Mouse (Mus musculus): ENCODE data around the gene Cog1. TPM values are rescaled to one million over a fixed set of nuclear protein-coding genes. Genes with fewer than 3 reads are reported as not detected.

The Cog1 gene
- polyA plus RNA-seq, 1 experiment from 2014 or later, result 32.4 TPM

DNA sequence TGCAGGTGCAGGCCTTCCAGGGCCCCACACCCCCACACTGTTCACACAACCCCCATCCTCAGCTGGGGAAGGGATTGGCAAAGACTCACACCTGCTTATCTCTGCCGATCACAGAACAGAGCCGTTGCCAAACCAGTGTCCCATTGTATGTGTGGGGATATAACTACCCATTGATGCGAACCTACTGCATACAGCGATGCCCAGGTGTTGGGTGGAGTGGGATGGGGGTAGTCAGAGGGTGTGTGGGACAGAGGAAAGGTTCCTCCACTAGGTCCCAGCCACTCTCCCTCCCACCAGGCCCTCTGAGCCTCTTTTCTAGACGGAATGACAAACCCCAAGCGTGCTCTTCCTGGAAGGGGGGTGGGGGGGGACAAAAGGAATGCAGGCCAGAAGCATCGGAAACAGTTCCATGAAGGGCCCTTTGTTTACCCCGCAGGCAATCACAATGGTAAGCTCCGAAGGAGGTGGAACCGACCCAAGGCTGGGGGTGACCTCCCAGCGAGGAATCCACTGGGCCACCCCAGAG, 60.8 kb downstream of the Cog1 start, which contains the start of gene Cpsf4l:
Gene Cpsf4l (minus strand): TSS at position 287 of the 526 bp plus-strand sequence.
- H3K27me3 ChIP-seq (ENCODE audit: control insufficient read depth, insufficient read depth, low read depth, low read length), result 0 out of 2 replicates have a peak, but pooled peaks cover 2% of the 10 kb centered on the region
- H3K9ac ChIP-seq (ENCODE audit: low read depth, low read length), result peak within 1 kb of the TSS; percentile 57
- 5% methylated on average over 11 of the region's 11 CpGs for WGBS
- peaks cover 12% of the 10 kb centered on the region for H3K4me1 ChIP-seq (ENCODE audit: control insufficient read depth, insufficient read depth, low read length)
- H3K27ac ChIP-seq (ENCODE audit: low read length), result peak within 1 kb of the TSS; percentile 66
- H3K4me2 ChIP-seq (ENCODE audit: low read length), result 0 out of 2 replicates have a peak within 1 kb of the TSS, but pooled peaks have one; percentile 6
- H3K9me3 ChIP-seq (replicated peaks; ENCODE audit: control insufficient read depth, low read length, poor library complexity, severe bottlenecking), result no peaks in the 10 kb centered on the region
- peak; percentile 64 for ATAC-seq
- H3K4me3 ChIP-seq (ENCODE audit: low read depth, low read length), result no peak within 1 kb of the TSS
- H3K36me3 ChIP-seq (ENCODE audit: control insufficient read depth, insufficient read depth, low read length), result no peaks in the 10 kb centered on the region

DNA sequence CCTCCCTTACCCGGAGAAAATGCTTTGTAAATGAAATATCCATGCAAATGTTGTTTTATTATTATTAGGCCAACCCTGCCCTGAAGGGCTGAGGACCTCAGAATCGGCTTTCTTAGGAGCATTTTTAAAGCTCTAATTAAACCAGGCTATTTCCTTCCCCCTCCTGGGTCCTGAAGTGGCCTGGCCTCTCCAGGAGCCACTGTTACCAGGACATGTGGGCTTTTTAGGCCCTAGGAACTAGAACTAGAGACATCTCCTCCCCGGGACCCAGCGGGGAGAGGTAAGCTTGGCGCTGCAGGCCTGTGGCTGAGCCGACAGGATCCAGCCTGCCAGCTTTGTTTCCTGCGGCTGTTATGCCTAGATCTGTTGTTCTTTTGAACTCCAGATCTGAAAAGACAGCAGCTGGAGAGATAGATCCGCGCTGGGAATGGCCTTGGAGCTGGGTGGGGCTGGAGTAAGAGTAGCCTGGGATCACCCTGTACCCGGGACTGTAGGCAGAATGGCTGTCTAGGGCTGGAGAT, 61.3 kb downstream of the Cog1 start:
- Histone ChIP-seq H3K27ac (ENCODE audit: low read length) (peak overlapping the region; percentile 66), H3K4me2 (ENCODE audit: low read length) (0 out of 2 replicates have a peak overlapping the region, but pooled peaks have one; percentile 6), H3K36me3 (ENCODE audit: control insufficient read depth, insufficient read depth, low read length) (no peaks in the 10 kb centered on the region), H3K4me1 (ENCODE audit: control insufficient read depth, insufficient read depth, low read length) (peaks cover 12% of the 10 kb centered on the region), H3K4me3 (ENCODE audit: low read depth, low read length) (no peak overlapping the region), H3K9ac (ENCODE audit: low read depth, low read length) (peak overlapping the region; percentile 57), H3K9me3 (replicated peaks; ENCODE audit: control insufficient read depth, low read length, poor library complexity, severe bottlenecking) (no peaks in the 10 kb centered on the region), H3K27me3 (ENCODE audit: control insufficient read depth, insufficient read depth, low read depth, low read length) (0 out of 2 replicates have a peak, but pooled peaks cover 2% of the 10 kb centered on the region)
- ATAC-seq, result peak; percentile 47
- WGBS, result 5% methylated on average over 10 of the region's 10 CpGs

GRCm38 (mm10) chr11:113711061-113711460, 62.1 kb downstream of the Cog1 start:
- H3K4me2 ChIP-seq (ENCODE audit: low read length), result no peak overlapping the region
- no peak overlapping the region for H3K4me3 ChIP-seq (ENCODE audit: low read depth, low read length)
- no peaks in the 10 kb centered on the region for H3K9me3 ChIP-seq (replicated peaks; ENCODE audit: control insufficient read depth, low read length, poor library complexity, severe bottlenecking)
- ATAC-seq, result no peak
- peaks cover 12% of the 10 kb centered on the region for H3K4me1 ChIP-seq (ENCODE audit: control insufficient read depth, insufficient read depth, low read length)
- no peak overlapping the region for H3K27ac ChIP-seq (ENCODE audit: low read length)
- H3K27me3 ChIP-seq (ENCODE audit: control insufficient read depth, insufficient read depth, low read depth, low read length), result 0 out of 2 replicates have a peak, but pooled peaks cover 2% of the 10 kb centered on the region
- 64% methylated on average over 1 of the region's 1 CpGs for WGBS
- no peaks in the 10 kb centered on the region for H3K36me3 ChIP-seq (ENCODE audit: control insufficient read depth, insufficient read depth, low read length)
- no peak overlapping the region for H3K9ac ChIP-seq (ENCODE audit: low read depth, low read length)

DNA sequence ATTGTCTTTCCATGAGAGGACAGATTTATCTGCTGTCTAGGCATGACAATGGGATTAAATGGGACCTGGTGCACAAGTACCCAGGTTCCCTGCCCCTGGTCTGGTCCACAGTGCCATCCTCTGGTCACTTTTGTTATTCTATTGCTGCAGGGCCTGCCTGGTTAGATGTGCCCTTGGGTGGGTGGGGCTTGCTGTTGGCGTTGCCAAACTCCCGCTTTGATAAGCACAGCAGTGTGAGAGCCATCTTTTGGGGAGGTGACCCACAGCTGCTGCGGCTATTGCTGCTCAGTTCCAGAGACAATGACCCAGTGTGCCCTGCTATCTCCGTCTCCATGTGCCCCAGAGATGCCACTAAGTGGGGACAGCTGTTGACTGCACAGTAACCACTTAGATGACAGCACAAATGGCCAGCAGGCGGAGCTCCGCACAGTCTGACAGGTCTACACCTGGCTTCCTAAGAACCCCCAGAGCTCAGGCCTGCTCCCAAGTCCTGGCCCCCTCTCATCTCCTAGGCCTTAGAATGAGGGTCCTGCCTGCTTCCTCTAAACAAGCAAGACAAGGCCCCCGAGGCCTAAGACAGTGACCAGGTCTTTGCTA, 66.2 kb downstream of the Cog1 start:
- H3K36me3 ChIP-seq (ENCODE audit: control insufficient read depth, insufficient read depth, low read length), result no peaks in the 10 kb centered on the region
- no peak overlapping the region for H3K4me2 ChIP-seq (ENCODE audit: low read length)
- ATAC-seq, result no peak
- H3K9ac ChIP-seq (ENCODE audit: low read depth, low read length), result no peak overlapping the region
- WGBS, result 67% methylated on average over 7 of the region's 7 CpGs
- H3K27me3 ChIP-seq (ENCODE audit: control insufficient read depth, insufficient read depth, low read depth, low read length), result no peaks in the 10 kb centered on the region
- H3K27ac ChIP-seq (ENCODE audit: low read length), result no peak overlapping the region
- no peak overlapping the region for H3K4me3 ChIP-seq (ENCODE audit: low read depth, low read length)
- peaks cover 7% of the 10 kb centered on the region for H3K4me1 ChIP-seq (ENCODE audit: control insufficient read depth, insufficient read depth, low read length)
- H3K9me3 ChIP-seq (replicated peaks; ENCODE audit: control insufficient read depth, low read length, poor library complexity, severe bottlenecking), result no peaks in the 10 kb centered on the region

DNA sequence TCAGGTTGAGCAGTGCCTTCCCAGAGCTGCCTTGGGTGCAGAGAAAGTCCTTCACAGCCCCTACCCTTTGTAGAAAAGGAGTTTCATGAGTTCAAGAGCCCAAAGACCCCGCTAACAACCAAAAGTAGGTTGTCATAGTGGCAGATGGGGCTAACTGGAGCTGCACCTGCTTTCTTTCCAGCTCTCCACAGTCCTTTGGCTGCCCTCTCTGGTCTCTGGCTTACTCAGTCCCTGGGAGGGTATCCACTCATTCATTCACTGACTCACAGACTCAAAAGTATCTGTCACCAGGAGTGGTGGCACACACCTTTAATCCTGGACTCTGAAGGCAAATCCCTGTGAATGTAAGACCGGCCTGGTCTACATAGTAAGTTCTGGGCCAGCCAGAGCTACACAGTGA, 67.2 kb downstream of the Cog1 start:
- no peak for ATAC-seq
- WGBS, result 93% methylated on average over 2 of the region's 2 CpGs
- Histone ChIP-seq H3K36me3 (ENCODE audit: control insufficient read depth, insufficient read depth, low read length) (no peaks in the 10 kb centered on the region), H3K27me3 (ENCODE audit: control insufficient read depth, insufficient read depth, low read depth, low read length) (no peaks in the 10 kb centered on the region), H3K4me2 (ENCODE audit: low read length) (no peak overlapping the region), H3K4me1 (ENCODE audit: control insufficient read depth, insufficient read depth, low read length) (no peaks in the 10 kb centered on the region), H3K27ac (ENCODE audit: low read length) (no peak overlapping the region), H3K4me3 (ENCODE audit: low read depth, low read length) (no peak overlapping the region), H3K9me3 (replicated peaks; ENCODE audit: control insufficient read depth, low read length, poor library complexity, severe bottlenecking) (no peaks in the 10 kb centered on the region), H3K9ac (ENCODE audit: low read depth, low read length) (no peak overlapping the region)

Other genes with a start within 250 kb of the Cog1 start
- 15.5 and 17.3 TPM in 2 replicates for gene Sstr2, start 29.8 kb upstream of the Cog1 start, polyA plus RNA-seq (2015; fragmentation: Nextera tagmentation; extraction: Ambion mirVana)
- gene Slc39a11, start 910 bp downstream of the Cog1 start, polyA plus RNA-seq (2015; fragmentation: Nextera tagmentation; extraction: Ambion mirVana), result 37.6 and 38.5 TPM in 2 replicates
- 37.4 and 37.9 TPM in 2 replicates for gene Fam104a, start 35.0 kb downstream of the Cog1 start, polyA plus RNA-seq (2015; fragmentation: Nextera tagmentation; extraction: Ambion mirVana)
- 24.5 and 25.8 TPM in 2 replicates for gene D11Wsu47e, start 35.2 kb downstream of the Cog1 start, polyA plus RNA-seq (2015; fragmentation: Nextera tagmentation; extraction: Ambion mirVana)
- gene Cpsf4l, start 60.8 kb downstream of the Cog1 start, polyA plus RNA-seq (2015; fragmentation: Nextera tagmentation; extraction: Ambion mirVana), result 0.25 and 0.58 TPM in 2 replicates
- 73.2 and 75.0 TPM in 2 replicates for gene Cdc42ep4, start 102.7 kb downstream of the Cog1 start, polyA plus RNA-seq (2015; fragmentation: Nextera tagmentation; extraction: Ambion mirVana)